Mouse (Mus musculus): ENCODE measurements around the gene Ankrd45.
A peak's percentile ranks its signal among the peaks of the same experiment; 100 is the strongest.
"Not testable (repeated sequence)": the region's sequence is repeated elsewhere in the genome, so short reads cannot be mapped to it uniquely, and the experiment has no call there.

Ankrd45 gene

GRCm38 (mm10) chr1:161183677-161184076, 41.2 kb downstream of the Ankrd45 start:
- DNase-seq (ENCODE audit: extremely low spot score, low read depth, low spot score) = no peak

DNA sequence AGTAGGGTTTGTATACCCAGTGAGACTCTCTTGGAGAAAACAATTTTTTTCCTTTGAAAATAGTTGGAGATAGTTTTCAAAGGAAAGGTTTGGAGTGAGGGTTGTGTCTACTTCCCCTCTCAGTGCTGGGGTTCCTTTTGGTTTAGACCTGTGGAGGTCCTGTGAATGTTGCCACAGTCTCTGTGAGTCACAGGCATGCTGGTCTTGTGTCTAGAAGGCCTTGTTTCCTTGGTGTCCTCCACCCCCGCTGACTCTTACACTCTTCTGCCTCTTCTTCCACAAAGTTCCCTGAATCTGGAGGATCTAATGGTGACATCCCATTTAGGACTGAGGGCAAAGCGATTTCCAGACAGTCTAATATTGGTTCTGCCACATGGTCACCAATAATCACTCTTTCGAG, 42.9 kb downstream of the Ankrd45 start:
- no peak for DNase-seq (ENCODE audit: extremely low spot score, low read depth, low spot score)

DNA sequence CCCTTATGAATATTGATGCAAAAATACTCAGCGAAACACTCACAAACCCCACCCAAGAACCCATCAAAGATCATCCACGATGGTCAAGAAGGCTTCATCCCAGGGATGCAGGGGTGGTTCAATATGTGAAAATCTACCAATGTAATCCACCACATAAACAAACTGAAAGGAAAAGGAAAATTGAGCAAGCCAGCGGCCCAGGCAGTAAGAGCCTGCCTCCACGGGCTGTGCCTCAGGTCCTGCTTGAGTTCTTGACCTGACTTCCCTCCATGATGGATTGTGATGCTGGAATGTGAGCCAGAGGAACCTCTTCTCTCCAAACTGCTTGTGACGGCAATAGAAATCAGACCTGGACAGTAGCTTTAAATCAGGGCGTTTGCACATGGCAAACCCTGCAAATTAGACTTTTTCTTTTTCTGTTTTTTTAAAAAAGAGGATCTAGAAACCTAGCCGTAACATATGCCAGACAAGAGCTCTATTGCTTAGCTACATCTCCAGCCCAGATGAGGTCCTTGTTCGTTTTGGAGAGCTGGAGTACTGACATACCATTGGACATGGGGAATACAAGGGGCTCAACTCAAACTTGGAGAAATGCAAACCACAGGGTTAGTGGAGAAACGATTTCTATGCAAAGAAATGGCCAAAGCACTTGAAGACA, 47.9 kb downstream of the Ankrd45 start:
- DNase-seq (ENCODE audit: extremely low spot score, low read depth, low spot score) = no peak

- peak; percentile 89 for DNase-seq (ENCODE audit: extremely low spot score, low read depth, low spot score)
These were observed 53.3 kb downstream of the Ankrd45 start for GRCm38 (mm10) chr1:161195541-161196351.

DNA sequence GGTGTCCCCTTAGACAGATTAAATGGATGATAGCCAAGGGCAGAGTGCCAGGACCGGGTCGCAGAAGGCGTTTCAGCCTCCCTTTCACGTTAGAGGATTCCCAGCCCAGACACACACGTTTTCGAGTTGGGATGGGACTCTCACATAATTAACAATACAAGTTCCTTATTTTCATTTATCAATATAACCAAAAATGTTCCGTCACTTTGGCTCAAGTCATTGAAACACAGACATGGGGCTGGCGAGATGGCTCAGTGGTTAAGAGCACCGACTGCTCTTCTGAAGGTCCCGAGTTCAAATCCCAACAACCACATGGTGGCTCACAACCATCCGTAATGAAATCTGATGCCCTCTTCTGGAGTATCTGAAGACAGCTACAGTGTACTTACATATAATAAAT, 53.9 kb downstream of the Ankrd45 start:
- DNase-seq (ENCODE audit: extremely low spot score, low read depth, low spot score) = not testable (repeated sequence)

DNA sequence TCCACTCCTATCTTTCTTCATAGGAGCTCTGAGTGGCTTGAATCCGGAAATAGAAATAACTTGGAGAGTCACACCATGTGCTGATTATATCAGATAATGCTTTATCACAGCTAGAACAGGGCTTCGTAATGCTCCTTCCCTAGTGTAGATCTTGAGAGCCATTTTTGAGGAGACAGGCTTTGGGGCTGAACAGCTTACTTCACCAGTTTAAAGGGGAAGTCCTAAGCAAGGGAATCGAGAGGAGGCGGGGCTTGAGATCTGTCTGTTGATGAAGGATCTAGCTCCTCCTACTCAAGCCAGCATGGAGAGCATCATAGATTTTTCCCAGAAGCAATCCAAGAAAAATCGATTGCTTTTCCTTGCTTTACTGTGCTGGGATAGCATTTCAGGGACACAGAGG, 57.4 kb downstream of the Ankrd45 start:
- no peak for DNase-seq (ENCODE audit: extremely low spot score, low read depth, low spot score)

DNA sequence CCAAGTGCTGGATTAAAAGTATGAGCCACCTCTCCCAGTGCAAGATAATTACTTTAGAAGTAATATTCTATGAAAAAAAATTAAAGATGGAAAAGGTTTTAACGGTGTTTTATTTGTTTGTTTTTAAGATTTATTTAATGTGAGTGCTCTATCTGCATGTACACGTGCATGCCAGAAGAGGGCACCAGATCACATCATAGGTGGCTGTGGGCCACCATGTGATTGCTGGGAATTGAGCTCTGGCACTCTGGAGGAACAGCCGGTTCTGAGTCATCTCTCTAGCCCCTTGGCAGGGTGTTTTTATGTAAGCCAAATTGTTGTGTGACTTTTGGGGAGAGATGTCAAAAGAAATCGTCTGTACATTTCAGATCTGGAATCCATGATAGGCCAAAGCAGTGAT, 72.0 kb downstream of the Ankrd45 start:
- DNase-seq (ENCODE audit: extremely low spot score, low read depth, low spot score) = no peak

DNA sequence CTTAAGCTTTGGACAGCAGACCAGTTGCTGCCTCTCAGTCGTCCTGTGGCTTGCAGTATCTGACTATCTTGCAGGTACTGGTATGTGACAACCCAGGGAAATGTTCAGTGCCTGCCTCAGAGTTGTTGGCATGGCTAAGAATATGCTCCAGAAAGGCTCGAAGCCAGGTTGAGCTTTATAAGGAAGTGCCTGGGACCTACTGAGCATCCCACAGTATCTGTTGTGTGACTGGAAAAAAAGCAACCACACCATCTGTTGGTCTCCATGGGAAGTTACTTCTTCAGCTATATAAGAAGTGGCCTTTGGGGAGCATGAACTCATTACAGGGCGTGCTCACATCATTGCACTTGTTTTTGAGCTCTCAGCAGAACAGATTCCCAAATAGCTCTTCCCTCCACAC, 77.3 kb downstream of the Ankrd45 start:
- no peak for DNase-seq (ENCODE audit: extremely low spot score, low read depth, low spot score)

All from hindlimb bud, embryonic 11.5 days (tissue).